Mouse (Mus musculus) cerebellum, adult 9-10 months (tissue): ENCODE data around the gene Swap70.
A peak's percentile ranks its signal among the peaks of the same experiment; 100 is the strongest.

ENCODE experiments used
- DNase-seq: peaks from one replicate; pipeline ENCODE4 v3.0.0; 2022

The Swap70 gene

DNA sequence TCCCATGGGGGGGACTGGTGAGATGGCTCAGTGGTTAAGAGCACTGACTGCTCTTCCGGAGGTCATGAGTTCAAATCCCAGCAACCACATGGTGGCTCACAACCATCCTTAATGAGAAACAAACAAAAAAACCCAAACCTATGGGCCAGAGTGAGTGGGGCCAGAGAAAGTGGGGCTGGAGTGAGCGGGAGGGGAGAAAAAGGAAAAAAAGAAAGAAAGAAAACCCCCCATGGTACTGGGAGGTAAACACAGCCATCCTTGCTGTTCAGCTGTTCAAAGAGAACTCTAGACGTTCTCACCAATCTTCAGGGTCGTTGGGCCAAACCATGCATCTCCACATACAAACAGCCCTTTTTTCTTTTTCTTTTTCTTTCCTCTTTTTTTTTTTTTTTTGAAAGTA, 18.1 kb downstream of the Swap70 start:
- no peak for DNase-seq

DNA sequence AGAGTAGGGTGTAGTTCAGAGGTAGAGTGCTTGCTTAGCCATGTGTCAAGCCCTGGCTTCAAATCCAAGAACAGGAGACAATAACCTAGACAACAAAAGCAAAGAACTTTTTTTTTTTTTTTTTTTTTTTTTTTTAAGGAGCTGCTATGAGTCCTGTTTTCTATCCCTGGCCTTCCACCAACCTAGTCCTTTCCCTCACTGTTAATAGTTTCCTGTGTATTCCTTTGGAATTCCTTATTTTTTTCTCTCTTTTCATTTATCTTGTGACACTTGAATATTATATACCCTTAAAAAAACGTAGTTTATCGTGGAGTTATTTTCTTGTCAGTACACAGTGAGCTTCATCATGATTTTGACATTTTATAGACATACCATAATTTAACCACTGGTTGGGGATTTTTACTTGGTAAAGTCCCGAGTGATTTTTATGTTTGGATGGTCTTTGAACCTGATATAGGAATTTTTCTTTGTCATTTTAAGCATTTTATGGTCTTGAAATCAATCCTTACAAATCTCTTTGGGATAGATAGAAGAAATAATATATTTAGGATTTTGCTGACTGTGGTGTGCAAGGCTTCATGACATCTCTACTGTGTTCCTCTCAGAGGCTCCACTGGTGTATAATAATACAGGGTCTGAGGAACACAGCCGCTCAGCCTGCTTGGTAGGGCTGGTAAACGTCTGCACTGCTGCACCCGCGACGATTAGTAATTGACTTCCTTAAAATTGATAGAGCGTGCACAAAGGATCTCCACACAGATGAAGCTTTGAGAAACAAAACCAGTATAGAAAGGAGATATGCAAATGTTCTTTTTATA, 20.2 kb downstream of the Swap70 start:
- DNase-seq, result no peak

DNA sequence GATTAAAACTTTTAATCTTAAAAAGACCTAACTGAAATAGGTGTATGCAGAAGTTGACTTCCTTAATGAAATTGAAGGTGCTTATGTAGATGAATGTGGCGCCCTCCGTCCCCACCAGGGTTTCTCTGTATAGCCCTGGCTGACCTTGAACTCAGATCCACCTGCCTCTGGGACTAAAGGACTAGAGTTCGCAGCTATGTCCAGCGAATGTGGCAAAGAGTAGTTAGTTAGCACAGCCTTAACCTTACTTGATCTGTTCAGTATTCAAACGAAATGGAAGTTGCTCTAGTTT, 20.7 kb downstream of the Swap70 start:
- DNase-seq, result no peak

DNA sequence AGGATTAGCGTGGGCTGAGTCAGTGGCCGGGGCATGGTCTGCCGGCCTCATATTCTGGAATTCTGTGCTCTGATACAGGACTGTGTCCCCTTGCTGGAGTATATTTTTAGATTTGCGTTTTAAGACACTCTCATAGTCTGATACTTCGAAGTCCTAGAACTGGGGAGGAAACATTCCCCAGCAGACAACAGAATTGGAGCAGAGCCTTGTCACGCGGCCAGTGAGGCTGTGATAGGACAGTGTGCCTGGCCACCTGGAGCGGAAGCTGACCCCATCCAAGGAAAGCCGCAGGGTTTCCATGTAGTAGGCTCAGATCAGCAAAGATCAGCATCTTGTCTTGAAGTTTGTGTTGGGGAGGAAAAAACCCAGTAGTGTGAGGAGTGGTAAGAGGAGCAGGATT, 23.6 kb downstream of the Swap70 start:
- DNase-seq, result no peak

DNA sequence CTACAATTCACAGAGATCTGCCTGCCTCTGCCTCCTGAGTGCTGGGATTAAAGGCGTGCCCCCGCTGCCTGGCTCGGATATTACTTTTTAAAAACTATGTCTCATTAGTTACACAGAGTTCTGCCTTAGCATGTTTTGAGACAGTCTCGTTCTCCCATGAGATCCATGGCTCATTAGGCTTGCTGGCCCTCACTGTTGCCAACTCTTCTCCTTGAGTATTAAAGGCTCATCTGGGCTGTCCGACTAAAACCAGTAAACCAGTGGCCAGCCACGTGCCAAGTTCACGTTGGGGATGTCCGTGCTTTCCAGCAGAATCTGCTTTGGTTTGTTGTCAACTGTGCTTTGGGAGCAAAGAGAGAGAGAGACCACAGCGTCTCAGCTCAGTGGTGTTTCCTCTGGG, 25.0 kb downstream of the Swap70 start:
- DNase-seq, result no peak

DNA sequence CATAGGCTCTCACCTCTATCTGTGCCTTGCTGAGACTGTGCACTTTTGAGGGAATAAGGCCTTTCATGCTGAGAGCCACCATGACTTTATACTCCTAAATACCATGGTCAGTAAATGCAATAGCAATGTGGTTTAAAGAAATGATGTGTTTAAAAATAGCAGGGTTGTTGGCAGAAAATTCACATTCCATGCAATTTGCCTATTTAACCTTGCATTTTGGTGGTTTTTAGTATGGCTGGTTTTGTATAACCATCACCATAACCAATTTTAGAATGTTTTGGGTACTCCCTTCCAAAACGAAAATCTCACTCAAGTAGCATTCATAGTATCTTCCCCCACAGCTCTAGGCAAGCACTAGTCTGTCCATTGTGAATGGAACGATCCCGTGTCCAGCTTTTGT, 26.3 kb downstream of the Swap70 start:
- DNase-seq, result no peak

DNA sequence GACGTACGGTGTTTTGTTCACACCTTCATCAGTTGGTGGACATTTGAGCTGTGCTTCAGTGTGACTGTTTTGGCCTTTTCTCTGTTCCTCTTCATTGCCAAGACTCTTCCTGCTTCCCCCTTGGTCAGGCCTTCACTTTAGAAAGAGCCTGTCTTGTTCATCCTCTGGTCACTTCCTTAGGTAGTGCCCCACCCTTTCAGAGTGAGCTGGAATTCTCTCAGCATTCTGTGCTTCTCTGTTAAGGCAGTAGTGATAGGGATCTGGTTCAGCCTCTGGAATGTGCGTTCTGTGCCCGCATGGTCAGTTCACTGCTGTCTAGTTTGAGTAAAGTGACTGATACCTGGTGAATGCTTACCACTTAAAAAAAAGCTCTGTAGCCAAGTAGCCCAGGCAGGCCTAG, 27.2 kb downstream of the Swap70 start:
- DNase-seq, result no peak

DNA sequence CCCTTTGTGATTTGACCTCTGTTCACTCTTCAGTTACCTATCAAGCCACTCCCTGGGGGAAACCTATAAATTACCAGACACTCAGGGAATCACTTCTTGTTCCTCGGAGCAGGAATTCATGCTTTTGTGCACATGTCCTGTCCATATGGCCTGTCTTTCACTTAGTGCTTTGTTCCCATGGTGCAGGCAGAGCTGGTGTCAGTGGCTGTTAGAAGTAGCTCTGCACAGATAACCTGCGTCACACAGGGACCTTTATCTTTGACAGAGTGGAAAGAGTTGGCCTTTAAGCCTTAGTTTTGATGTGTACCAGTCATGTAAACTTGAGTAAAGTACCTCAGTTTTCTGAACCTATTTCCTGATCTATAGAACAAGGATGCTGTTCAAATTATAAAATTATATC, 32.4 kb downstream of the Swap70 start:
- no peak for DNase-seq

DNA sequence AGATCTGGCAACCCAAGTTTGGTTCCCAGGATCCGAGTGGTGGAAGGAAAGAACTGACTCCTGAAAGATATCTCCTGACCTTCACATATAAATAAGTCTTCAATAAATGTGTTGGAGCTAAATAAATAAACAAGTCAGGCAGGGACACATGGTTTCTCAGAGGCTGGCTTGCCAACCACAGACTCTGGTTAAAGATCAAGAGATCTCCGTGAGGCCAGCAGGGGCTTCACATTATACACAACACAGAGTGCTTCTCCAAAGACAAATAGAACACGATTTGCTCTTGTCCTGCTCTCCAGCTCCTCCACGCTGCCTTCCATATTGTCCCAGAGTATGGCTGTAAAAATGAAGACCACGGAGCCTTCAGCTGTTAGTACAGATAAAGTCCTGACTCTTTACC, 32.9 kb downstream of the Swap70 start:
- DNase-seq, result no peak

DNA sequence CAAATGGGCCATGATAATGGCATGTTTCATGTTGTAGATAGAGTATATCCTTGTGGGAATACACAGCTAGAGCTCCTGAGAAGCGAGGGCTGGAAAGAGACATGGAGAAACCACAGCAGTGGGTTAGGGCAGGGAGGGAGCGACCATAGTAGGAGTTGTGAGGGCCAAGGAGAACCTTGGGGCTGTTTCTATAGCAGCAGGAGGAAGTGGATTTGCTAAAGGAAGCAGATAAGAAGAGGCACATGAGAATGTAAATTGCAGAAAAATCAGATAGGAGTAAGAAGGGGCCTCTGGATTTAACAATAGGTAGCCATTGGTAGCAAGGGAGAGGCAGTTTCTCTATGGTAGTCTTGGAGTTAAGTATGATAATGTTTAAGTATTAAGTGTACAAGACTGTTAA, 35.5 kb downstream of the Swap70 start:
- no peak for DNase-seq

DNA sequence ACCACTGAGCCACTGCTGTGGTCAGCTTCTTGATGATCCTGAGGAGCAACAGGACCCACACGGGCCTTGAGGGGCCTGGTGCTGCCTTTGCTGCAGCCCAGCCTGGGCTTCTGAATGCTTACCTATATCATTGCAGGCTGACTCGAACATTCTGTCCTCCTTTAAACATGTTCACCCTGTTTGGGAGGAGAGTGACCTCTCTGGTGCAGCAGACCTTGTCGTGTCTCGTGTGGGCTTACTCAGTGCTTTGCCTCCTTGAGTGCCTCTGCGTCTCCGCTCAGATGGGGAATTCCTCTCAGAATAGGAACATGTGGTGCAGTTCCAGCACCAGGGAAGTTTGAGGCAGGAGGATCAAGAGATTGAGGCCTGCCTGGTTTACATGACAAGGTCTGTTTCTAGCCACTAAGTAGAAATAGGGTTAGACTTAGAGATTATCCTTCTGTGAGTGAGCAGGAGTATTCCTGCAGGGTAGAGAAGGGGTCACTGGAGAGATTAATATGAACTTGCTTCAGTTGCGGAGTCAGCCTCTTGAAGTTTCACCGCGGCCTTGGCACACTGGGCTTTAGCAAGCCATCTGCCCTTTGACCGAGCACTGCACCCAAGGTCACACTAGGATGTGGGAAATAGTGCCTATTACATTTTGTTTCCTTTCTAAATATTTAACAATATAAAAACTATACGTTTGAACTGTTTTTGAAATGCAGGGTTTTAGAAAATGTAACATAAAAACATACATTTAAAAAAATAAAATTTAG, 36.9 kb downstream of the Swap70 start:
- no peak for DNase-seq

DNA sequence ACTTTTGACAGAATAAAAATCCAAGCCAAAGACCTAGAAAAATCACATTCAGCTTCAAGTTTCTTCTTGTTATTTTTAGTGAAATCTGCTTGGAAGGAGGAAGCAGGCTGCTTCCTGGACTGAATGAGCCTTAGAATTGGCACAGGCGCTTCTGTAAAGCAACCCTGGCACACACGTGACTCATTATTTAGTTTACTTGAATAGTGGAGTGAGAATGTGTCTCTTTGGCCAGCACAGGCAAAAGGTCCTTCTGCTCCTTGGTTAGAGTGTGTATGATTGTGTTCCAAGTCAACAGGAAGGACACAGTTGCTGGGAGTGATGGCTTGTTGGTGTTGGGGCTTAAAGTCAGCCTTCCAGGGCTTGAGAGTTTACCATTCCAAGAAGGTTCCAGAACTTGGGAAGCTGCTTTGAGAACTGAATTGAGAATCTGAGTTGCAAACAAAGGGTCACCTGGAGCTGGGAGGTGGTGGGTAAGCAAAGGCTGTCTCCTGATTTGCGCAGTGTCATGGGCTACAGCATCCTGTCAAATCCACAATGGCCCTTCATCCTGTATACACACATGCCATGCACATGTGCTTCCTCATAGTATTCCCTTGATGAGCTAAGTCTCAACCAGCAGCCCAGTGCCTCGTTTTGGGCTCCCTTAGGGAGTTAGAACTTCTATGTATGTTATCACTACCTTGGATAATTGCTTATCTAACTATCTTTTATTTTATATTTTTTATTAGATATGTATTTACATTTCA, 38.6 kb downstream of the Swap70 start:
- no peak for DNase-seq

DNA sequence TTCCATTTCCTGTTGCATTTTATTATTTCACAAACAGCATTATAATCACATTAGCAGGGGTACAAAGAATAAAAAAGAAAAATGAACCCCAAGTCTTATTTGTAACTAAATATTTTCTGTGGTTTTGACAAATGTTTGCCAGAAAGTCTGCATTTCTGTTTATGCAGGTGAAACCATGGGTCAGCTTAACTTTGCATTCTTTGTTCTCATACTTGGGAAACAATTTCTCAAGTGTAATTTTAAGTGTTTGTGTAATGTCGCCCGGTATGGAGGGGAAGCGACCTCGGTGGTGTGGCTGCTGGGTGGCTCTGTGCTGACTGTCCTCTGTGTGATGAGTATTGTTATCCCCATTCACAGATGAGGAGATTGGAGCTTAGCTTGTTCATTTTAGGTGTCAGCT, 40.3 kb downstream of the Swap70 start:
- DNase-seq, result no peak

DNA sequence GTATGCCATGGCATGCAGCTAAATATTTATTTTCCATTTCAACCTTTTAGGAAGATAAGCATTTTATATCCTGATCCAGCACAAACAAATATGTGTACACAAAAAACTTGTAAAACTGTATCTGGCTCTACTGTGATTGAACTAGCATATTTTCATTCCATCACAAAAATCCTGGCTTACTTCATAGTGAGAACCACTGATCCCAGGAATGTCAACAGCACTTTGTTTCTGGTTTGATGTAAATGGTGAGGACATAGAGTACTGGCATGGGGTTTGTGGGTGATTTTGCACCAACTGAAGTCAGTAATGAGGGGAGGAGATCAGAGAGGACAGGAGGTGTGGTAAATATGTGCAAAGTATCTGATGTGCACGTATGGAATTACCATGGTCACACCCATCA, 41.1 kb downstream of the Swap70 start:
- DNase-seq, result no peak

DNA sequence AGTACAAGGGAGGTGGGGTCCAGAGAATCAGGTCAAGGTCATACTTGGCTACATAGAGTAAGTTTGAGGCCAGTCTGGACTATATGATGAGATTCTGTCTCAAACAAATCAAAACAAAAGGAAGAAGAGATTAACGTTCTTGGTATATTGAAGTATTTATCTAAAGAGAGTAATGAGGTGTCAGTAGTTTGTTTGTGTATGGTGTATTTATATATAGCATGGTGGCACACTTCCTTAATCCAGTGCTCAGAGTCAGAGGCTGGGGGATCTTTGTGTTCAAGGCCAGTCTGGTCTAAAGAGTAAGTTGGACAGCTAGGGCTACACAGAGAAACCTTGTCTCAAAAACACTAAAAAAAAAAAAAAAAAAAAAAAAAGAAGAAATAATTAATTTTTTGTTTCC, 42.0 kb downstream of the Swap70 start:
- DNase-seq, result no peak

DNA sequence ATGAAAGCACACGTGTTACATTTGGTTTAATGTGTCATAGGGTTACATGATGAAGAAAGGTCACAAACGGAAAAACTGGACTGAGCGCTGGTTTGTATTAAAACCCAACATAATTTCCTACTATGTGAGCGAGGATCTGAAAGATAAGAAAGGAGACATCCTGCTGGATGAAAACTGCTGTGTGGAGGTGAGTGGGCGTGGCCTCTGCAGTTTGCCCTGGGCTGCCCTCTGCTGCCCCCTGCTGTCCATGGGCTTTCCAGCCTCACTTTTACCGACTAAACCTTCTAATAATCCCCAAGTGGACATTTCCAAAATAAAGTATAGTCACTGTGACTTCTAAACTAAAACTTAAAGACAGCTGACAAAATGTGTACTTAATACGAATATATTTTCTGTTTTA, 44.3 kb downstream of the Swap70 start:
- peak; percentile 69 for DNase-seq

DNA sequence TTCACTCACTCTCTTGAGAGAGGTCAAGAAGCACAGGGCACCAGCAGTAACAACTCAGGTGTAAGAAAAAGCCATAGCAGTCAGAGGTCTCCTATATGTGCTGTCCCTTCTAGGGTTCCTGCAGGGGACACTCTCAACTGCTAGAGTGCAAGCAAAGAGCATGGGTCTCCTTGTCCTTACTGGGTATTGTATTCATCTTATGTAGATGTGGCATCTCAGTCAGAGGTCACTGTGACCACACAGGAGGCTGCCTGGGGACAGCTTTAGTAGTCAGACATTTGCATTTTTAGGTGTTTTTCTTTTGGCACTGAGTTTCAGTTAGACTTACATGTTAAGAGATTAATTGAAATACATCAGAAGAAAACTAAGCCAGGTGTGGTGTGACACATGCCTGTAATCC, 45.5 kb downstream of the Swap70 start:
- no peak for DNase-seq

DNA sequence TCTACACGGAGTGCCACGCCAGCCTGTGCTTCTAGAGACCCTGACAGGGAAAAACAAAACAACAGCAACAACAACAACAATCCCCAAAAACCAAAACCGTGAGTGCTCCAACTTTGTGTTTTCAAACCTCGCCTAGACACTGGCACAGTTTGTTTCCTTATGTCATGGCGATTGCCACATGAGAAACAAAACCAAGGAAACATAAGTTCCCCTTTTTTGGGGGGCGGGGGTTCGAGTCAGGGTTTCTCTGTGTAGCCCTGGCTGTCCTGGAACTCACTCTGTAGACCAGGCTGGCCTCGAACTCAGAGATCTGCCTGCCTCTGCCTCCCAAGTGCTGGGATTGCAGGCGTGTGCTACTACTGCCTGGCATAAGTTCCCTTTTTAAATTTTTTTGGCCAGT, 46.5 kb downstream of the Swap70 start:
- no peak for DNase-seq

DNA sequence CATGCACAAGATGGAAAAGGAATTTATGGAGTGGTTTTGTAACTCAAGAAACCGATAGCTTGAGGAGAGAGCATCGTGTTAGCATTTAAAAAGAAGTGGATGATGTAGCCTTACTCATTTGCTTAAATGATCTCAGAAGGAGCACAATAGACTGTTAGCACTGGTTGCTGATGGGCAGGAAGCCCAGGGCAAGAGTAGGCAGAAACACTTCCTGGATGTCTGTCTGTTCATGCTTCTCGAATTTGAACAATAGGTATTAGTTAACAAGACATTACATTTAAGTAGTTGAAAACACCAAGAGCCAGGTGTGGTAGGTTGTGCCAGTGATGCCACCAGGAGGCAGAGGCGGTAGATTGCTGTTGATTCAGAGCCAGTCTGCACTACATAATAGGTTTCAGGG, 47.0 kb downstream of the Swap70 start:
- no peak for DNase-seq

DNA sequence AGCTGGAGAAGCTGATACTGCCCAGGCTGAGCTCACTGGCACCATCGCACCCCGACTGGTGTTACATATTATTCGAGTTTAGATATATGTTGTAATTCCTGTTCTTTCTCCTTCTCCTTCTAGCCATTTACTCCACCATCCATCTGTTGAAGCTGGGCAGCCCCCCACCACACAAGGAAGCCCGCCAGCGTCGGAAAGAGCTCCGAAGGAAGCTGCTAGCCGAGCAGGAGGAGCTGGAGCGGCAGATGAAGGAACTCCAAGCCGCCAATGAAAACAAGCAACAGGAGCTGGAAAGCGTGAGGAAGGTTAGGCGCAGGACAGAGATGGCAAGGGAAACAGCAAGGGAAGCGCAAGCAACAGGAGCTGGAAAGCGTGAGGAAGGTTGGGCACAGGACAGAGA, 48.3 kb downstream of the Swap70 start:
- DNase-seq, result no peak

DNA sequence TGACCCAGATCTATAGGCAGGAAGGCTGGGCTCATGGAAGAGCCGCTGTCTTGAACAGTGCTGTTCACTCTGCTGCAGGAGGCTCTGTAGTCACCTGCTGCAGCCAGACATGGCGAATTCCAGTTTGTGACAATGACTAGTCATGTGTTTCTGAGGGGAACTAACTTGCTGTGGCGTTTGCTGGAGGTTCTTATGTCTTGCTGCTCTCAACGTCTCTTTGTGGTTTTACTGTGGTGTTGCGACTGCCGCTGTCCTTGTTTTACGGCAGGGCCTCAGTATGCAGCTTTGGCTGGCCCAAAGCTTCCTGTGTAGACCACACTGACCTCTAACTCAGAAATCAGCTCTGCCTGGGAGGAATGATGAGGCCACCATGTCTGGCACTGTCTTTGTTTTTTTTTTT, 48.9 kb downstream of the Swap70 start:
- DNase-seq, result no peak

DNA sequence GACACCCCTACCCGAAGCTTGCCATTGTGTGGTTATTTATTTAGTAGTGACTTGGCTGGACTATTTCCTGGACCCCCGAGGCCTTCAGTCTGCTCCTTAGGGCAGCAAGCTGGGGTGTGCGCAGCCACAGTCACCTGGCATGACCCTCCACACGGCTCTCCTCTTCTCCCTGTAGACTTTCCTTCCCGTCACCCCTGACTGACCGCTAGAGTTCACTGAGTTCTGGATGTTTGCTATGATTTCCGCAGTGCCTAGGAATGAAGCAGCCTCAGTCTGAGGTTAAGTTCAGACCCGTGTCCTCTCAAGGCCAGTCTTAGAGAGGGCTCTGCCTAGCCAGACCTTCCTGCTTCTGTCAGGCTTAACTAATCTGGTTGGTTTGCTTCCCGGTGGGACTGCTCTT, 50.3 kb downstream of the Swap70 start:
- DNase-seq, result no peak

DNA sequence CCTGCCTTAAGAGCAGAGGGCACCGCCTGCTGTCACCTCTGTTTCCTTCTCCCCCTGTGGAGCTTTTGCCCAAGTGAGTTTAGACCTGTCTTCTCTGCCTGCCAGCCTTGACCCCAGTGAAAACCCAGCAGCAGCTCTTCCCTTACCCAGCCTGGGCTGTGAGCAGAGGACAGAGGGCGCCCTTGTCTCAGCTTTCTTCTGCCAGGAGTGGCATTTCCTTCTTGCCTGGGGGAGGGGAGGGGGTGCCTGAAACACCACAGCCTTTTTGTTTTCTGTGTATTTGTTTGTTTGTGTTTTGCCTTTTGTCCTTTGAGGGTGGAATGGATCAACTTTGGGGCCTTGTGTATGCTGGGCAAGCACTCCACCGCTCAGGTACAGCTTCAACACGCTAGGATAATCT, 50.9 kb downstream of the Swap70 start:
- no peak for DNase-seq

DNA sequence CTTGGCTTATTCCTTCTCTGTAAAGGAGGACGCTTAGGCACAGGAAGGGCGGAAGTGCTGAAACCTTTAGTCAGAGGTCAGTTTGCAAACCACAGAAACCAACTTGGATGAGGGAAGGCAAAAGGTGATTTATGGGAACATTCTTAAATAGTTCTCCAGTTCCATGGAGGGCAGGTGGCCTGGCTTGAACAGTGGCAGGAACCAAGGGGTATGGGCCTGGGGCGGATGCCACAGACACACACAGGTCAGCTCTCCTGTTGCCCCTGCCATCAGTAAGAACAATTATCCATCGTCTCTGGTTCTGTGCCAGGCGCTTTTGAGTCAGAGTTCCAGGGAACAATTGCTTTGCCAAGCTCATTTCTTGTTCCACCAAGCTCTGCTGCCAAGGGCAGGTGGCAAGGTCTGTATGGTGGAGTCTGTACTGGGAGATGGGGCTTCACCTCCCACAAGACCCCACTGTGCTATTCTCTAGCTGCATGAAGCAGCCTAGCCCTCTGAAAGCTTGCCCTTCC, 56.3 kb downstream of the Swap70 start:
- DNase-seq, result no peak
